Mouse (Mus musculus): ENCODE results near the gene St6galnac4. TPM values are rescaled to one million over a fixed set of nuclear protein-coding genes. Genes with fewer than 3 reads are reported as not detected.

The St6galnac4 gene
- polyA plus RNA-seq, 2 experiments from 2014 or later: 30.7 to 39.8 TPM

Other genes starting within 250 kb of the St6galnac4 start
- 10 to 100 TPM; 38.8 to 51.6 TPM for gene Ciz1, start 234.8 kb upstream of the St6galnac4 start, polyA plus RNA-seq (2017; shearing (Covaris generic))
- gene Dnm1, start 233.8 kb upstream of the St6galnac4 start, polyA plus RNA-seq (2017; shearing (Covaris generic)): not detected
- 10 to 100 TPM; 70.3 to 75.4 TPM for gene 1110008P14Rik, start 205.2 kb upstream of the St6galnac4 start, polyA plus RNA-seq (2017; shearing (Covaris generic))
- not detected for gene Lcn2, start 198.8 kb upstream of the St6galnac4 start, polyA plus RNA-seq (2017; shearing (Covaris generic))
- gene Ptges2, start 191.2 kb upstream of the St6galnac4 start, polyA plus RNA-seq (2017; shearing (Covaris generic)): 1 to 10 TPM; 1.0 to 1.6 TPM
- 1 to 10 TPM; 5.2 TPM for gene Naif1, start 136.6 kb upstream of the St6galnac4 start, polyA plus RNA-seq (2017; shearing (Covaris generic))
- gene Slc25a25, start 135.7 kb upstream of the St6galnac4 start, polyA plus RNA-seq (2017; shearing (Covaris generic)): 1 to 10 TPM; 3.3 to 4.0 TPM
- 10 to 100 TPM; 40.3 to 47.5 TPM for gene Fam102a, start 51.8 kb upstream of the St6galnac4 start, polyA plus RNA-seq (2017; shearing (Covaris generic))
- gene Dpm2, start 16.2 kb upstream of the St6galnac4 start, polyA plus RNA-seq (2017; shearing (Covaris generic)): 100 to 1,000 TPM; 107 to 124 TPM
- not detected for gene Pip5kl1, start 12.3 kb upstream of the St6galnac4 start, polyA plus RNA-seq (2017; shearing (Covaris generic))
- not detected for gene 9430097D07Rik, start 11.4 kb upstream of the St6galnac4 start, polyA plus RNA-seq (2017; shearing (Covaris generic))
- 1 to 10 TPM; 2.5 to 3.4 TPM for gene St6galnac6, start 12.6 kb downstream of the St6galnac4 start, polyA plus RNA-seq (2017; shearing (Covaris generic))
- gene Ak1, start 34.7 kb downstream of the St6galnac4 start, polyA plus RNA-seq (2017; shearing (Covaris generic)): under 1 TPM; 0.16 to 0.48 TPM
- not detected for gene Eng, start 59.5 kb downstream of the St6galnac4 start, polyA plus RNA-seq (2017; shearing (Covaris generic))
- gene Fpgs, start 117.0 kb downstream of the St6galnac4 start, polyA plus RNA-seq (2017; shearing (Covaris generic)): 1 to 10 TPM; 3.8 to 6.2 TPM
- 10 to 100 TPM; 26.2 to 26.4 TPM for gene Cdk9, start 126.0 kb downstream of the St6galnac4 start, polyA plus RNA-seq (2017; shearing (Covaris generic))
- gene Sh2d3c, start 134.0 kb downstream of the St6galnac4 start, polyA plus RNA-seq (2017; shearing (Covaris generic)): 10 to 100 TPM; 62.2 to 84.6 TPM
- under 1 TPM in 1 of 2 experiments, not detected in 1; 0.99 TPM for gene 6330409D20Rik, start 153.9 kb downstream of the St6galnac4 start, polyA plus RNA-seq (2017; shearing (Covaris generic))
- gene Tor2a, start 170.1 kb downstream of the St6galnac4 start, polyA plus RNA-seq (2017; shearing (Covaris generic)): 10 to 100 TPM; 58.9 to 62.2 TPM
- under 1 TPM; 0.61 to 0.65 TPM for gene Ttc16, start 188.5 kb downstream of the St6galnac4 start, polyA plus RNA-seq (2017; shearing (Covaris generic))
- 1 to 10 TPM; 4.9 to 6.3 TPM for gene Ptrh1, start 188.7 kb downstream of the St6galnac4 start, polyA plus RNA-seq (2017; shearing (Covaris generic))
- gene Cfap157, start 197.3 kb downstream of the St6galnac4 start, polyA plus RNA-seq (2017; shearing (Covaris generic)): not detected

All from activated CD4-positive, CD25-positive, alpha-beta regulatory T cell, adult 4 months (primary cell).